Mouse (Mus musculus) hindbrain, embryonic 16.5 days (tissue): ENCODE results near the gene Gypa. TPM values are rescaled to one million over a fixed set of nuclear protein-coding genes. Genes with fewer than 3 reads are reported as not detected.
A peak's percentile ranks its signal among the peaks of the same experiment; 100 is the strongest.

Source experiments
- ATAC-seq: fragments of 200-750 bp; cut with Nextera tagmentation; 2 replicates; pipeline ENCODE4 v1.8.0; 2017; ENCODE audit warnings: moderate TSS enrichment, moderate library complexity
- H3K27ac ChIP-seq: fragments of 300-500 bp; sonication (generic); 2 replicates; pipeline ENCODE4 v1.5.1; 2014; ENCODE audit warnings: low read depth, mild to moderate bottlenecking, control low read depth, low read length, moderate library complexity
- H3K27me3 ChIP-seq: fragments of 300-500 bp; sonication (generic); replicated peaks from 2 replicates; pipeline ENCODE4 v1.6.1; 2014; ENCODE audit warnings: low read length; ENCODE audit not compliant: control insufficient read depth, insufficient read depth
- H3K36me3 ChIP-seq: fragments of 300-500 bp; sonication (generic); 2 replicates; pipeline ENCODE4 v1.6.1; 2014; ENCODE audit warnings: mild to moderate bottlenecking, low read length, moderate library complexity, mixed read lengths; ENCODE audit not compliant: control insufficient read depth, insufficient read depth
- H3K4me1 ChIP-seq: fragments of 300-500 bp; sonication (generic); 2 replicates; pipeline ENCODE4 v1.6.1; 2014; ENCODE audit warnings: low read depth, low read length; ENCODE audit not compliant: control insufficient read depth, insufficient read depth
- H3K4me2 ChIP-seq: fragments of 300-500 bp; sonication (generic); 2 replicates; pipeline ENCODE4 v1.6.1; 2014; ENCODE audit warnings: mild to moderate bottlenecking, low read length, control low read depth, moderate library complexity
- H3K4me3 ChIP-seq: fragments of 300-500 bp; sonication (generic); 2 replicates; pipeline ENCODE4 v1.5.1; 2014; ENCODE audit warnings: mild to moderate bottlenecking, low read length, control low read depth, moderate library complexity
- H3K9ac ChIP-seq: fragments of 300-500 bp; sonication (generic); 2 replicates; pipeline ENCODE4 v1.6.1; 2014; ENCODE audit warnings: low read depth, mild to moderate bottlenecking, control low read depth, low read length, moderate library complexity
- H3K9me3 ChIP-seq: fragments of 300-500 bp; sonication (generic); 2 replicates; pipeline ENCODE4 v1.6.1; 2014; ENCODE audit warnings: mild to moderate bottlenecking, low read length, moderate library complexity; ENCODE audit not compliant: control insufficient read depth
- WGBS: fragments of 180-500 bp; shearing (Covaris S2); extraction: QIAGEN DNeasy Blood & Tissue Kit; methylation state at CpG from one replicate; pipeline ENCODE4 v1.1.7; 2014; 5-methylcytosine and 5-hydroxymethylcytosine counted together
- polyA plus RNA-seq: library from polyadenylated mRNA; unstranded; fragments of >200 nt; fragmentation: Nextera tagmentation; extraction: Ambion mirVana; gene quantifications from 2 replicates; pipeline ENCODE4 v1.2.1, GENCODE M21; 2015

The Gypa gene
- polyA plus RNA-seq, 1 experiment from 2014 or later: 1.8 TPM

DNA sequence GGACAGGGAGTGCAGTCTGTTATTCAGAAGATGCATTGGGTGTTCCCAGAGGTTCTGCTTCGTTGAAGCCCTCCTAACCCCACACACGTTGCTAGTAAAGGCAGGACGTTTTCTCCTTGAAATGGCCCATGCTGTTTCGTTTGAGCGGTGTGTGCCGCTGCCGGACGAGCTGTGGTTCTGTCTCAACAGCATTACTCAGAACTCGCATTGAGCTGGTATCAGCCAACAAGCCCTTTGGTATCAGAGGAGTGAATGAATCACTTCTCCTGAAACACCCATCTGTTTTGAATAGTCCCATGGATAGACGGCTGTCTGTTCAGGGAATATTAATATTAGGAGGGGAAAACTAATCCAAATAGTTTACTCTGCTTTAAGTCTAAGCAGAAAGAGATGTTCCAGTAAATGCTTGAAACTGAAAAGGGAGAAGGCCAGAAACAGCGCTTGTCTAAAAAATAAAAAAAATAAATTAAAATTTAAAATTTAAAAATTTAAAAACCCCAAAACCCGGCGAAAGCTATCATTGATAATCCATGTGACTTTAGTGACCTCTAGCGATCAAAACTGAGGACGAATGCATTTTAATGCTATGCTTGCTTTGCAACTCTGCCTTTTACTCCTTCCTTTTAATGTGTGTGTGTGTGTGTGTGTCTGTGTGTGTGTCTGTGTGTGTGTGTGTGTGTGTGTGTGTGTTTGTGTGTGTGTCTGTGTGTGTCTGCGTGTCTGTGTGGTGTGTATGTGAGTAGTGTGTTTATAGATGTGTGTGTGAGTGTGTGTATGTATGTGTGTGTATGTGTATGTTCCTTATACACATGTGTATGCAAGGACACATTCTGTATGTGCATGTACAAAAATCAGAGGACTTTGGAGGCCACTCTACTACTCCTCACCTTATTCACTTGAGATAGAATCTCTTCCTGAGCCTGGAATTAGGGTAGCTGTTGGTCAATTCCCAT, 10.5 kb upstream of the Gypa start:
- 0 out of 2 replicates have a peak, but pooled peaks have one; percentile 30 for ATAC-seq
- no peaks in the 10 kb centered on the region for H3K36me3 ChIP-seq
- no peak overlapping the region for H3K9ac ChIP-seq
- H3K9me3 ChIP-seq: no peaks in the 10 kb centered on the region
- no peak overlapping the region for H3K27ac ChIP-seq
- H3K27me3 ChIP-seq: no peaks in the 10 kb centered on the region
- H3K4me1 ChIP-seq: no peaks in the 10 kb centered on the region
- peak overlapping the region; percentile 49 for H3K4me2 ChIP-seq
- peak overlapping the region; percentile 18; the same call in 1 of the 2 replicates for H3K4me3 ChIP-seq
- WGBS: 39% methylated on average over 16 of the region's 16 CpGs

DNA sequence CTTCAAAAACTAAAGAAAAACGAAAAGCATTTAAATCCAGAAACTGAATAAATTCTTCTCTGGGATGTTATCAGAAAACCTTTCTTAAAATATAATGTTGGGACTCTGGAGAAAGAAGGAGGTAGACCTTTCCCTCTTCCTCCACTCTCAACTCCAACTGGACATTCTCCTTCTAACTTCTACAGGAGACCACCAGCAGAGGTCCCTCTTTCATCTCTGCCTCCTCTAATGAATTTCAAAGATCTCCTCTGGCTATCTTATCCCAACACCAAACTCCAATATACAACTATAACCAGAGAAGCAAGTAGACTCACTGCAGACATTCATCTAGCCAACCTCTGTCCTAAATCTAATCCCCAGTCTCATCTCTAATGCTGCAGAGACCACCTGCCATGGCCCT, 2.0 kb upstream of the Gypa start:
- 50% methylated on average over 1 of the region's 1 CpGs for WGBS
- Histone ChIP-seq H3K4me1 (no peaks in the 10 kb centered on the region; the same call in 1 of the 2 replicates), H3K36me3 (no peaks in the 10 kb centered on the region), H3K27ac (no peak overlapping the region), H3K4me2 (no peak overlapping the region), H3K9me3 (no peaks in the 10 kb centered on the region), H3K27me3 (no peaks in the 10 kb centered on the region), H3K9ac (no peak overlapping the region), H3K4me3 (no peak overlapping the region)
- no peak for ATAC-seq

DNA sequence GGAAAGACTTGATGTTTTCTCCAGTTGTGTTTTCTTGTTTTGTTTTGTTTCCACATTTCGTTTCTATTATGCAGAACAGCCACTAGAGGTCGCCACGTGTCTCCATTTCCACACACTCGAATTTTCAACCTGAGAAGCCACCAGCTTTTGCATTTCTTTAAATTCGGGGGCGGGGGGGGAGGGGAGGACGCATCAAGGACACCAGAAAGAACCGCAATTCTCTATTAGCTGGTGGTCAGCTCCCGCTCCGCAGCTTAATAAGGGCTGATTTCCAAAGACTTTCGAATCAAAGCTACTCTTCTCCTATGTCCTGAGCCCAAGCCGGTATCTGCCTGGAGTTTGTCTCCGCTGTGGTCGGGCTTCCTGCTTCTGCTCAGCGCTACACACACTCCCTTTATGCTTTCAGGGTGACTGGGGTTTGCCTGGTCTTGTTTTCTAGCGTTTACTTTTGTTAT, 567 bp upstream of the Gypa start:
- Histone ChIP-seq H3K4me1 (no peaks in the 10 kb centered on the region; the same call in 1 of the 2 replicates), H3K4me2 (peak overlapping the region; percentile 63), H3K27ac (no peak overlapping the region), H3K27me3 (no peaks in the 10 kb centered on the region), H3K9ac (peak overlapping the region; percentile 50), H3K4me3 (peak overlapping the region; percentile 51), H3K9me3 (no peaks in the 10 kb centered on the region), H3K36me3 (no peaks in the 10 kb centered on the region)
- ATAC-seq: peak; percentile 93
- WGBS: under 1% methylated on average over 16 of the region's 16 CpGs

DNA sequence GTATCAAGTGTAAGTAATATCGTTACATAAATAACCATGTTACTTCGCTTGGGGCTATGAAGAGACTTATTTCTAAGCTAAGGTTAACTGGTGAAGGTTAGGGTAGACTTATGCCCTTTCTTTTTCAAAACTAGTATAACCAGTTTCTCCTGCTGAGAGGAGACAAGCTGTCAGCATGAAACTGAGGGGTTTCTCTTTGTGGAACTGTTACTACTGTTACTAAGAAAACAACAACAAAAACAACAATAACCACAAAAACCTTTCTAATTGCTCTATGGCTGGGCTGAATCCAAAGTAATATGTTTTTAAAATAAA, 722 bp downstream of the Gypa start:
- no peaks in the 10 kb centered on the region for H3K9me3 ChIP-seq
- H3K27me3 ChIP-seq: no peaks in the 10 kb centered on the region
- no peak overlapping the region for H3K9ac ChIP-seq
- no peak overlapping the region for H3K27ac ChIP-seq
- no peak overlapping the region for H3K4me2 ChIP-seq
- no peak overlapping the region for H3K4me3 ChIP-seq
- WGBS: 92% methylated on average over 2 of the region's 2 CpGs
- ATAC-seq: no peak
- no peaks in the 10 kb centered on the region; the same call in 1 of the 2 replicates for H3K4me1 ChIP-seq
- H3K36me3 ChIP-seq: no peaks in the 10 kb centered on the region

DNA sequence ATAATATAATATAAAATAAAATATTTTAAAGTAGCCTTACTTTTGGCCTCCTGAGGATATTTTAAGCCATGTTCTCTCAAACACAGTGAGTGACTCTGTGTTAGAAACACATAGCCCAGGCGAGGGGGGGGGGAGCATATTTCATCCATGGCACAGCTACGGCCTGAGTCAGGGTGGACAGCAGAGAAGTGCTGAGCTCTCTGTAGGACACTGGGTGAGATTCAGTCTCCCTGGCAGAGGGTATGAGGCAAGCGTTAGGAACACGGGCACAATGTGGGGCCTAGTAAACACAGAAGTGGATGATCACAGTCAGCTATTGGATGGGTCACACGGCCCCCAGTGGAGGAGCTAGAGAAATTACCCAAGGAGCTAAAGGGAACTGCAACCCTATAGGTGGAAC, 1.2 kb downstream of the Gypa start:
- Histone ChIP-seq H3K4me1 (no peaks in the 10 kb centered on the region; the same call in 1 of the 2 replicates), H3K9me3 (no peaks in the 10 kb centered on the region), H3K9ac (no peak overlapping the region), H3K27me3 (no peaks in the 10 kb centered on the region), H3K4me3 (no peak overlapping the region), H3K27ac (no peak overlapping the region), H3K4me2 (no peak overlapping the region), H3K36me3 (no peaks in the 10 kb centered on the region)
- no peak for ATAC-seq
- WGBS: 72% methylated on average over 5 of the region's 5 CpGs

DNA sequence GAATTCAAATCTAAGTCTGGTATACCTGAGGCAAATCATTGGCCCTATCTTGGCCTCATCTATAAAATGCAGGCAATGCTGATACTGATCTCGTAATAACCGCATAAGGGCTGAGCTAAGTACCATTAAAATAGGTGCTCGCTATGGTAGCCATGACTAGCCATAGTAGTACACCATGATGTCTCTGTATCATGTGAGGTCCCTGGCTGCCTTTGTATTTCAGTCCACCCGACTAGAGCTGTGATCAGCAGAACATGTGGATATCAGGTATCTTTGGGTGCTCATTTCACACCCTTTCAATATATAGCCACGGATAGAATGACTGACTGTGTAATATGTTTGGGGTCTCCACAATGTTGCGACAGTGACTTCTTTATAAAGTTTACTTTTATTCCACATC, 1.9 kb downstream of the Gypa start:
- no peaks in the 10 kb centered on the region for H3K27me3 ChIP-seq
- no peaks in the 10 kb centered on the region for H3K36me3 ChIP-seq
- no peak overlapping the region for H3K4me3 ChIP-seq
- no peak for ATAC-seq
- H3K9me3 ChIP-seq: no peaks in the 10 kb centered on the region
- H3K27ac ChIP-seq: no peak overlapping the region
- H3K4me2 ChIP-seq: no peak overlapping the region
- H3K9ac ChIP-seq: no peak overlapping the region
- no peaks in the 10 kb centered on the region; the same call in 1 of the 2 replicates for H3K4me1 ChIP-seq
- WGBS: 93% methylated on average over 6 of the region's 6 CpGs

DNA sequence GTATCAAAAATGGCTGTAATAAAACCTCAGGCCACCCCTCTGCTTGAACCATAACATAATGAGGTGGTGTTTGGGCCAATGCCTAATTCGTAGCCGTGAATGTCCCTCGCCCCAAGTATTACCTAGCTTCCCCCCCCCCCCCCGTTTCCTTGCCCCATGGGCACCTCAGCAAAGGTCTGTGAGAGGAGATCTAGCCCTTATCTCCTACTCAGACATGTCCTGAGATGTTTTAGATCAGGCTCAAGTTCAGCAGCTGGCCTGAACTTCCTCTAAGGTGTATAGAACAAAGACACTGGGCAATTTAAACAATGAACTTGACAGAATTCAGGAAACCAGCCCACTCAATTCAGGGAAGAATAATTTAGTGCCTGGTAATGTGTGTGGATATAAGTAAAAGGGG, 3.7 kb downstream of the Gypa start:
- H3K9ac ChIP-seq: no peak overlapping the region

DNA sequence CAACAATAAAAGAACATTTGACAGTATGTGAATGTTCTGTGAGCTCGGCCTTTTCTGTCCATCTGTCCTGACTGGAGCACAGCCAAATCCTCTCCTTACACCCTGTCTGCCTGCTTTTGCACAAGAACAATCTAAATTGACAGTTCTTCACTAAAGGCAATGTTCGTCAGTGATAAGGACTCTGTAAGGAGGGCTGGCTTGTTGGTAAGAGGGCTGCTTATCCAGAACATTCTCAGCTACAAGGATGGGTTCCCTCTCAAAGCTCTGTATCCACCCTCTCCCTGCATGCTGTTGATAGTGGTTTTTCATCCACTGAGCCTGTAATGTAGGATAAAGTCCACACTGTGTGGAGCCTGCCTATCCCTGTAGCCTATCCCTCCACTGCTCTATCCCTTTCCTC, 6.7 kb downstream of the Gypa start:
- Histone ChIP-seq H3K36me3 (no peaks in the 10 kb centered on the region), H3K4me2 (no peak overlapping the region), H3K4me3 (no peak overlapping the region), H3K27ac (no peak overlapping the region), H3K4me1 (no peaks in the 10 kb centered on the region), H3K27me3 (no peaks in the 10 kb centered on the region), H3K9me3 (no peaks in the 10 kb centered on the region), H3K9ac (no peak overlapping the region)
- WGBS: 65% methylated on average over 2 of the region's 2 CpGs
- ATAC-seq: no peak

More for the DNA sequence above, 3.7 kb downstream of the Gypa start:
- WGBS: 83% methylated on average over 4 of the region's 4 CpGs
- no peak for ATAC-seq
- H3K4me1 ChIP-seq: no peaks in the 10 kb centered on the region; the same call in 1 of the 2 replicates
- no peak overlapping the region for H3K4me3 ChIP-seq
- no peaks in the 10 kb centered on the region for H3K36me3 ChIP-seq
- H3K27me3 ChIP-seq: no peaks in the 10 kb centered on the region
- no peak overlapping the region for H3K27ac ChIP-seq
- no peaks in the 10 kb centered on the region for H3K9me3 ChIP-seq
- H3K4me2 ChIP-seq: no peak overlapping the region

DNA sequence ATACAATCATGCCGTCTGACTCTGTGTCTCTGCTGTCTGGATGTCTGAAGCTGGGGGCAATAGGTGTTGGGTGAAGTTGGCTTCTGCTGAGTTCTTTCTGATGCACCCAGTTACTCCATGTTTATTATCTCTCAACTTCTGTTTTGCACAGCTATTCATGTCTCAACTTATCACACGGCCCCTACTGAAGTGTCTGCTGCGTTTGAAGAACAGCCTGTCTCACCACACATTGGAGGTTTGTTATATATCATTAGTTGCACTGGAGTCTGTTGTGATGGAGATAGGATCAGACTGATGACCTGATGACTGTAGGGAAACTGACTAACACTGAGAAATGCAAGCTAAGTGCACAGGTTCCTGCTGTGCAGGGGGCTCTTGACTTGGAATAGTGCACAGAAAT, 7.2 kb downstream of the Gypa start:
- Histone ChIP-seq H3K4me1 (no peaks in the 10 kb centered on the region), H3K27me3 (no peaks in the 10 kb centered on the region), H3K9ac (no peak overlapping the region), H3K9me3 (no peaks in the 10 kb centered on the region), H3K4me3 (no peak overlapping the region), H3K36me3 (no peaks in the 10 kb centered on the region), H3K27ac (no peak overlapping the region), H3K4me2 (no peak overlapping the region)
- 85% methylated on average over 3 of the region's 3 CpGs for WGBS
- ATAC-seq: no peak
